Mouse (Mus musculus) C2C12 (cell line): ENCODE results near the gene Gm8947.

ENCODE experiments used
- CEBPB ChIP-seq: IDR thresholded peaks from one replicate; pipeline ENCODE4 v1.6.1; 2011; ENCODE audit warnings: low read depth, mild to moderate bottlenecking, control low read depth, moderate library complexity
- CTCF ChIP-seq: IDR thresholded peaks from one replicate; pipeline ENCODE4 v1.5.1; 2011; ENCODE audit not compliant: control insufficient read depth, insufficient read depth, insufficient read length
- MYOG ChIP-seq: IDR thresholded peaks from one replicate; pipeline ENCODE4 v1.6.1; 2011; ENCODE audit not compliant: control insufficient read depth, insufficient read length; ENCODE audit errors: extremely low read depth
- USF1 ChIP-seq: IDR thresholded peaks from one replicate; pipeline ENCODE4 v1.6.1; 2011; ENCODE audit warnings: low read depth, mild to moderate bottlenecking, control low read depth, moderate library complexity

GRCm38 (mm10) chr1:151177030-151177936, 14.9 kb upstream of the Gm8947 start:
- TF ChIP-seq CTCF = no peak
- no peak for TF ChIP-seq USF1
- TF ChIP-seq MYOG = no peak
- no peak for TF ChIP-seq CEBPB
